8 mouse cellular contexts compared by ENCODE assay signal in genomic region chr11:106158930-106159215, GRCm38 (mm10). TPM values are rescaled to one million over a fixed set of nuclear protein-coding genes. Genes with fewer than 3 reads are reported as not detected.
DNase-seq lines count a peak whose midpoint lies in the region; ATAC-seq and TF ChIP-seq lines count a peak whose summit lies in the region.

No protein-coding gene starts in this region.

- peak; percentile 9 for ATAC-seq in lung, embryonic 14.5 days (ENCODE audit: insufficient read depth)
- no peak for ATAC-seq in embryonic facial prominence, embryonic 14.5 days (ENCODE audit: low read depth)
- ATAC-seq in intestine, embryonic 16.5 days: peak; percentile 14; the same call in 1 of the 2 replicates
- peak; percentile 4 for ATAC-seq in neural tube, embryonic 13.5 days (ENCODE audit: low read depth)

- peaks cover 51% of the 10 kb centered on the region for H3K36me3 ChIP-seq in lung, embryonic 14.5 days (ENCODE audit: insufficient read depth)
- H3K36me3 ChIP-seq in embryonic facial prominence, embryonic 14.5 days (ENCODE audit: control insufficient read depth, insufficient read depth, low read length): peaks cover 56% of the 10 kb centered on the region
- H3K36me3 ChIP-seq in intestine, embryonic 16.5 days (ENCODE audit: control insufficient read depth, insufficient read depth, low read length): 0 out of 2 replicates have a peak, but pooled peaks cover 3% of the 10 kb centered on the region
- H3K36me3 ChIP-seq in neural tube, embryonic 13.5 days: peaks cover 52% of the 10 kb centered on the region

- H3K4me1 ChIP-seq in lung, embryonic 14.5 days (ENCODE audit: insufficient read depth): no peaks in the 10 kb centered on the region
- peaks cover 21% of the 10 kb centered on the region for H3K4me1 ChIP-seq in embryonic facial prominence, embryonic 14.5 days (ENCODE audit: control insufficient read depth, insufficient read depth, low read length)
- peaks cover 25% of the 10 kb centered on the region for H3K4me1 ChIP-seq in intestine, embryonic 16.5 days (ENCODE audit: control insufficient read depth, insufficient read depth, low read length)
- H3K4me1 ChIP-seq in neural tube, embryonic 13.5 days (replicated peaks): peaks cover 56% of the 10 kb centered on the region

- H3K27ac ChIP-seq in lung, embryonic 14.5 days (ENCODE audit: low read depth): peak overlapping the region; percentile 93
- H3K27ac ChIP-seq in embryonic facial prominence, embryonic 14.5 days (replicated peaks; ENCODE audit: low read depth, low read length): peak overlapping the region; percentile 98
- peak overlapping the region; percentile 89; the same call in 1 of the 2 replicates for H3K27ac ChIP-seq in intestine, embryonic 16.5 days (ENCODE audit: low read length)
- peak overlapping the region; percentile 99 for H3K27ac ChIP-seq in neural tube, embryonic 13.5 days (replicated peaks)

- H3K9me3 ChIP-seq in lung, embryonic 14.5 days (ENCODE audit: low read depth, low read length): no peaks in the 10 kb centered on the region
- no peaks in the 10 kb centered on the region for H3K9me3 ChIP-seq in embryonic facial prominence, embryonic 14.5 days (ENCODE audit: control insufficient read depth, low read length)
- no peaks in the 10 kb centered on the region for H3K9me3 ChIP-seq in intestine, embryonic 16.5 days (ENCODE audit: control insufficient read depth, low read length)
- H3K9me3 ChIP-seq in neural tube, embryonic 13.5 days: no peaks in the 10 kb centered on the region

- WGBS in lung, embryonic 14.5 days: 32% methylated on average over 9 of the region's 9 CpGs
- 62% methylated on average over 5 of the region's 9 CpGs for WGBS in embryonic facial prominence, embryonic 14.5 days
- WGBS in intestine, embryonic 16.5 days: 40% methylated on average over 9 of the region's 9 CpGs
- 37% methylated on average over 9 of the region's 9 CpGs for WGBS in neural tube, embryonic 13.5 days

- H3K9ac ChIP-seq in lung, embryonic 14.5 days: peak overlapping the region; percentile 93
- H3K9ac ChIP-seq in embryonic facial prominence, embryonic 14.5 days (ENCODE audit: low read depth, low read length): peak overlapping the region; percentile 96
- peak overlapping the region; percentile 85 for H3K9ac ChIP-seq in intestine, embryonic 16.5 days (ENCODE audit: low read depth, low read length)
- peak overlapping the region; percentile 97 for H3K9ac ChIP-seq in neural tube, embryonic 13.5 days

- DNase-seq in lung, embryonic 14.5 days: no peak
- no peak for DNase-seq in lung, postnatal 10 days
- no peak for DNase-seq in embryonic facial prominence, embryonic 14.5 days (ENCODE audit: low spot score)
- DNase-seq in right cerebral cortex, adult 18-20 months: no peak
- no peak for DNase-seq in MN1 (ENCODE audit: low spot score)
- DNase-seq in urinary bladder, postnatal 4 days (ENCODE audit: low spot score in 2 of 2): no peak

- no peak for TF ChIP-seq CTCF in lung, embryonic 14.5 days (IDR thresholded peaks at IDR 0.05; ENCODE audit: low read depth)

- peak overlapping the region; percentile 93 for H3K4me2 ChIP-seq in lung, embryonic 14.5 days
- peak overlapping the region; percentile 65 for H3K4me2 ChIP-seq in embryonic facial prominence, embryonic 14.5 days (ENCODE audit: low read depth, low read length)
- H3K4me2 ChIP-seq in intestine, embryonic 16.5 days (ENCODE audit: low read depth, low read length): peak overlapping the region; percentile 94
- H3K4me2 ChIP-seq in neural tube, embryonic 13.5 days: peak overlapping the region; percentile 89

- peak overlapping the region; percentile 85 for H3K4me3 ChIP-seq in lung, embryonic 14.5 days (ENCODE audit: low read depth, low read length)
- H3K4me3 ChIP-seq in embryonic facial prominence, embryonic 14.5 days (ENCODE audit: low read depth, low read length): peak overlapping the region; percentile 87
- peak overlapping the region; percentile 72 for H3K4me3 ChIP-seq in intestine, embryonic 16.5 days (ENCODE audit: low read length)
- peak overlapping the region; percentile 78 for H3K4me3 ChIP-seq in neural tube, embryonic 13.5 days

- H3K27me3 ChIP-seq in lung, embryonic 14.5 days (ENCODE audit: insufficient read depth, low read length): no peaks in the 10 kb centered on the region
- H3K27me3 ChIP-seq in embryonic facial prominence, embryonic 14.5 days (replicated peaks; ENCODE audit: control insufficient read depth, insufficient read depth, low read length): no peaks in the 10 kb centered on the region
- H3K27me3 ChIP-seq in intestine, embryonic 16.5 days (replicated peaks; ENCODE audit: control insufficient read depth, insufficient read depth, low read length): no peaks in the 10 kb centered on the region
- H3K27me3 ChIP-seq in neural tube, embryonic 13.5 days: no peaks in the 10 kb centered on the region

RNA-seq across cellular contexts. Expression of gene Gm10840, which starts 1.8 kb away (rescaled TPM):
- not detected in 2 replicates for polyA plus RNA-seq in lung, embryonic 14.5 days (2014; fragmentation: Nextera tagmentation; extraction: Ambion mirVana)
- not detected in 2 replicates for polyA plus RNA-seq in embryonic facial prominence, embryonic 14.5 days (2014; fragmentation: Nextera tagmentation; extraction: Ambion mirVana)
- not detected in 2 replicates for polyA plus RNA-seq in intestine, embryonic 16.5 days (2015; fragmentation: Nextera tagmentation; extraction: Ambion mirVana)
- polyA plus RNA-seq in neural tube, embryonic 13.5 days (2015; fragmentation: Nextera tagmentation; extraction: Ambion mirVana): not detected in 2 replicates

RNA-seq across cellular contexts. Expression of gene Limd2, which starts 1.8 kb away (rescaled TPM):
- 211 and 229 TPM in 2 replicates for polyA plus RNA-seq in lung, embryonic 14.5 days (2014; fragmentation: Nextera tagmentation; extraction: Ambion mirVana)
- 169 and 216 TPM in 2 replicates for polyA plus RNA-seq in embryonic facial prominence, embryonic 14.5 days (2014; fragmentation: Nextera tagmentation; extraction: Ambion mirVana)
- 80.1 and 84.3 TPM in 2 replicates for polyA plus RNA-seq in intestine, embryonic 16.5 days (2015; fragmentation: Nextera tagmentation; extraction: Ambion mirVana)
- 171 and 187 TPM in 2 replicates for polyA plus RNA-seq in neural tube, embryonic 13.5 days (2015; fragmentation: Nextera tagmentation; extraction: Ambion mirVana)

RNA-seq across cellular contexts. Expression of gene Strada, which starts 43.1 kb away (rescaled TPM):
- polyA plus RNA-seq in lung, embryonic 14.5 days (2014; fragmentation: Nextera tagmentation; extraction: Ambion mirVana): 31.7 and 32.6 TPM in 2 replicates
- polyA plus RNA-seq in embryonic facial prominence, embryonic 14.5 days (2014; fragmentation: Nextera tagmentation; extraction: Ambion mirVana): 24.0 and 26.2 TPM in 2 replicates
- polyA plus RNA-seq in intestine, embryonic 16.5 days (2015; fragmentation: Nextera tagmentation; extraction: Ambion mirVana): 13.0 and 13.5 TPM in 2 replicates
- 32.8 and 33.5 TPM in 2 replicates for polyA plus RNA-seq in neural tube, embryonic 13.5 days (2015; fragmentation: Nextera tagmentation; extraction: Ambion mirVana)

RNA-seq across cellular contexts. Expression of gene Ccdc47, which starts 57.3 kb away (rescaled TPM):
- 66.5 and 69.6 TPM in 2 replicates for polyA plus RNA-seq in lung, embryonic 14.5 days (2014; fragmentation: Nextera tagmentation; extraction: Ambion mirVana)
- polyA plus RNA-seq in embryonic facial prominence, embryonic 14.5 days (2014; fragmentation: Nextera tagmentation; extraction: Ambion mirVana): 76.0 and 77.4 TPM in 2 replicates
- 94.0 and 97.3 TPM in 2 replicates for polyA plus RNA-seq in intestine, embryonic 16.5 days (2015; fragmentation: Nextera tagmentation; extraction: Ambion mirVana)
- polyA plus RNA-seq in neural tube, embryonic 13.5 days (2015; fragmentation: Nextera tagmentation; extraction: Ambion mirVana): 96.7 and 111 TPM in 2 replicates

RNA-seq across cellular contexts. Expression of gene Ddx42, which starts 57.9 kb away (rescaled TPM):
- polyA plus RNA-seq in lung, embryonic 14.5 days (2014; fragmentation: Nextera tagmentation; extraction: Ambion mirVana): 75.5 and 82.1 TPM in 2 replicates
- polyA plus RNA-seq in embryonic facial prominence, embryonic 14.5 days (2014; fragmentation: Nextera tagmentation; extraction: Ambion mirVana): 62.7 and 69.1 TPM in 2 replicates
- polyA plus RNA-seq in intestine, embryonic 16.5 days (2015; fragmentation: Nextera tagmentation; extraction: Ambion mirVana): 54.5 and 57.5 TPM in 2 replicates
- 87.1 and 89.8 TPM in 2 replicates for polyA plus RNA-seq in neural tube, embryonic 13.5 days (2015; fragmentation: Nextera tagmentation; extraction: Ambion mirVana)
